Mouse (Mus musculus) induced T-regulatory cell, adult 2 months (primary cell): ENCODE results near the gene Il5ra.
A peak's percentile ranks its signal among the peaks of the same experiment; 100 is the strongest.

Experiments
- DNase-seq: peaks from one replicate; pipeline ENCODE4 v3.0.0-alpha.2; 2012; ENCODE audit warnings: low read depth

Gene Il5ra

DNA sequence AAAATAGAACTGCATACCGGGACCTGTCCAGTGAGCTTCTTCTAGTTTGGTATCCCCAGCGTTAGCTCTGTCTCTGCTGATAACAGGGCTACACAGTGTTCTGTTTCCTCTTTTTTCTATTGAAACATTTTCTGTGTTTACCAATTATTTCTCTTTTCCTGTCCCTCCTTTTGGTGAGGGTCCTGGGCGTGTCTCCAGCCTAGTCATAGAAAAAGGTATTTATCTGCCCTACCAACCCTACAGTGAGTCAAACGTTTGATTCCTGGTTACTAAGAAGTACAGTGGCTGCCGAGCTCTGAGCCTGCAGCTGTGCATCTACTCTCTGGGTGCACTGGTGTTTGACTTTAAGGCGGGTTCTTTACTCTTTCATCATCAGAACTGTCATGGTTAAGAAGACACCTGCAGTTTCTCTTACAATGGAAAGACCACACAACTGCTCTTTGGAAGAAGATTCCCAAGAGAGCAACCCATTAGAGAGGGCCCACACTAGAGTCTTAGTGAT lies at the start of gene Il5ra:
TSS of gene Il5ra (minus strand) at position 151 of the 502 bp plus-strand sequence.
- no peak for DNase-seq

- peak; percentile 84 for DNase-seq
These were observed 45.4 kb upstream of the Il5ra start for GRCm38 (mm10) chr6:106794094-106794814.

DNA sequence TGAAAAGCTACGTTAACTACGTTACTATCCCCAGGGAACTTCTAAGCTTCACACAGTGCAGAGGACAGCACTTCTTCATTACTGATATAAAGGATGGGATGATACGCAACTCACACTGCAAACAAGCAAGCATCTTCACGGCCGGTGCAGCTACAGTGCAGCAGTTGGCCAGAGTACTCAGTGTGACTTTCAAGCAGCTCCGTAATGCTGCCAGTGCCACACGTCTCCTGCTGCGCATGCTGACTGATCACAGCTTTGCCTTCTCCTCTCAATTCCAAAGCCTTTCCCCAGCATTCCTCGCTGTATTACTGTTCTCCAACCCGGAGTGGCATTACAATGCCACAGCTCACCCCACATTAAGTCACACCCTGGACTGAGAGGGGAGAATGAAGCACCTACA lies 44.8 kb upstream of the Il5ra start:
- DNase-seq, result no peak

GRCm38 (mm10) chr6:106793088-106793487 lies 44.3 kb upstream of the Il5ra start:
- peak; percentile 84 for DNase-seq

- DNase-seq, result peak; percentile 45
These were observed 43.6 kb upstream of the Il5ra start for GRCm38 (mm10) chr6:106792486-106792885.

DNA sequence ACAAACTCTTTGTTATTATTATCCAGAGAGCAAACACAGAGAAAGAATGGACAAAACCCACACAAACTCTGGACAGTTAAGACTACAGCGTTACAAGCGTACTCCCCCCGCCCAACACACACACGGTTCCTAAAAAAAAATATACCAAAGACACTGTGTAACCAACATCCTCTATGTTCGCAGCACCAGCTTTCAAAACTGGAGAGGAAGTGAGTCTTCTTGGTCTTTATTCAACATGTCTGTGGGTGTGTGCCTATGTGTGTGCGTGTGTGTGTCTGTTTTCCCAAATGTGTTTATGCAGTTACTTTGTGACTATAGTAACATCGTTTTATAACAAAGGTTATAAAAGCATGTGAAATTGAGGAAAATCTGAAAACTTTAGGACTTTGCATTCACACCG lies 42.6 kb upstream of the Il5ra start:
- DNase-seq, result peak; percentile 73

GRCm38 (mm10) chr6:106787138-106787537 lies 38.3 kb upstream of the Il5ra start:
- DNase-seq, result peak; percentile 76

- no peak for DNase-seq
These were observed 21.2 kb upstream of the Il5ra start for GRCm38 (mm10) chr6:106770046-106770445.

DNA sequence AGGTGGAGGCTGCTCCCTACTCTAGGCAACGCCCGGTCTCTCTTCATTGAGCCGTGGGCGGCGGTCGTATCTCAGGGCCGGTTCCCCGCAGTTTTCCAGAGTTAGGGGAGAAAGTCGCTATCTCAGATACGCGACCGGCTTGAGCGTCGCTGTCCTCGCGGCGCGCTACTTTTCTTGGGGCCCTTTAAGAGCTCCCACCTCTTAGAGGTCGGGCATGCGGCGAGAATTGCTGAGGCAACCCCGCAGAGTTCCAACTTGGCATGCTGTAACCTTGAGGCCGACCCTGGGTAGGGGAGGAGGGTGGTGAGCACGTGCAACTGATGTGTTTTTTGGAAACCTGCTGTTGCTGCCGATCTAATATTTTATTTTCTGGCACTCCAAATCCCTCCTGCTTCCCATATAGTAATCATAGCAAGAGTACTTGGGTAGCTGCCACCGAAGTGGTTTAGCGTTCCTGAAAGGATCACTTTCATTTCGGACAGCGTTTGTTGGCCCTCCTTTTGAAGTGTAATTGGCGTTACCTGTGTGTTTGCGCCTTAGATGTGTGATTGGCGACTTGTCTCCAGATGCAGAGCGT lies 20.5 kb upstream of the Il5ra start:
- peak; percentile 51 for DNase-seq

- peak; percentile 100 for DNase-seq
These were observed 19.9 kb upstream of the Il5ra start, which contains the start of gene Trnt1 for GRCm38 (mm10) chr6:106768640-106769289. Gene Trnt1 (plus strand): TSS chr6:106769120.

GRCm38 (mm10) chr6:106766774-106767173 lies 17.9 kb upstream of the Il5ra start:
- DNase-seq, result no peak

DNA sequence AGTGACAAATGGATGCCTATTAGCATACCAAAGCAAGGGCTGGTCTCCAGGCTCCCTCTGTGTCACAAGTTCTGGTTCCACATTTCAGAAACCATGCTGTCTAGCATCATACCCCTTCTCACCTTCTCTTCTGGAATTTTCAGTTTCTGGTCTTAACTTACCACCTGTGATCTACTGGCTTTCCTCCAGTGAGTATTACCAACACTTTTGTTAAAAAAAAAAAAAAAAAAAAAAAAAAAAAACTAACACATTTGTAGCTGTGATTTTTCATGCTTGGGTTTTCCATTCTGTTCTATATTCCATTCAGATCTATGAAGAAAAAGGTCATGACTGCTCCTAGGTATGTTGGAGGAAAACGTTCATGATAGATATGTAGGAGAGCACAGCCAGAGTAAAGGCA lies 17.1 kb upstream of the Il5ra start:
- DNase-seq, result no peak

- no peak for DNase-seq
These were observed 12.6 kb upstream of the Il5ra start for GRCm38 (mm10) chr6:106761486-106761885.

GRCm38 (mm10) chr6:106760473-106761218 lies 11.8 kb upstream of the Il5ra start:
- DNase-seq, result no peak

- DNase-seq, result no peak
These were observed 9.5 kb upstream of the Il5ra start for GRCm38 (mm10) chr6:106758299-106758698.

GRCm38 (mm10) chr6:106750291-106750690 lies 1.5 kb upstream of the Il5ra start:
- no peak for DNase-seq

- DNase-seq, result no peak
These were observed 1.0 kb downstream of the Il5ra start for GRCm38 (mm10) chr6:106747804-106748203.

DNA sequence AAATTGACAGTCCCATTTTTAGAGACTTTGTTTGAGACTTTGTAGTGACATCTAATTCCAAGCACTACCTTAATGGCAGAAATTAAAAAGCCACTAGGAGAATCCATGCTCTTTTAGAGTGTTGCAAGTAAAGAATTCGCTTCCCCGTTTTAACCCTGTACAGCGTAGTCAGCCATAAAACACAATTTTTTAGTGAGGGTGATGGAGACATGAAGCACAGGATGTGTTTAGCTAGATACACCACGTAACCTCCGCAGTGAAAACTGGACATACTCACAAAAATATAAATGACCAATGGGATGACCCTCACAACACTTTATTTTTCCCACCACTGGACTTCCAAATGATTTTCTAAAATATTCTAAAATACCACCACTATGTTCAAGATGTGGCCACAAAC lies 1.6 kb downstream of the Il5ra start:
- no peak for DNase-seq

DNA sequence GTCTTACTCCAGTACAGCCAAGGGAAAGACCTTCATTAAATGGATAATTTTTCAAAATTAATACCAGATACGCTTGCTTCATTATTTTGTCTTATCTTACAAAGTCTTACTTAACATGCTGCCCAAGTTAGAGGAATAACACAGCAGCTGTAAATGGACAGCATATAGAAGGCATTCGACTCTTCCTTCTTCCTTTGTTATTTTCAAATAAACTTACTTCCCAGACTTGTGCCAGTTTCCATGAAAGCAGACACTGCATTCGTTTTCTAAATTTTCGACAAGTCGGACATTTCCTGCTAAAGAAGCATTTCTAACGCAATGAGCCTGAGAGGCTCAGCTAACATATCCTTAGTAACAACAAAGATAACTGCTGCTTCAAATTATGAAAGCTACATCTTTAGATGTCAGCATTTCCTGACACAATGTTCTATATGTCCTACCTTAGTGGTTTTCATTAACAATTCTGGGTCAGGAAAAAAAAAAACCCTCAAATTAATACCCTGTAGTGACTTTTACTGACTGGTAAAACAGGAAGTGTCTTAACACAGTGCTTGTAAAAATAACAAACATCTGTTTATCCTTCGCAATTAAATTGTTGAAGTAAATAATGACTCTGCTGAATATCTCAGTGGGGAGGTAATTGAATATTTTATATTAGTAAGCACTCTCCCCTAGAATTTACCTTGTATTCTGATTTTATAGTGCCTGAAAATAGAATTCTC lies 3.0 kb downstream of the Il5ra start:
- DNase-seq, result no peak

- no peak for DNase-seq
These were observed 5.1 kb downstream of the Il5ra start for GRCm38 (mm10) chr6:106743556-106744233.

GRCm38 (mm10) chr6:106740244-106740825 lies 8.5 kb downstream of the Il5ra start:
- DNase-seq, result no peak
